Mouse (Mus musculus) spleen, postnatal 14 days (tissue): ENCODE results near the gene Noto.
"Not testable (repeated sequence)": the region's sequence is repeated elsewhere in the genome, so short reads cannot be mapped to it uniquely, and the experiment has no call there.

ENCODE experiments used
- DNase-seq, 2 experiments: peaks; one replicate each; pipeline ENCODE4 v3.0.0; 2021 to 2022; ENCODE audit warnings: low spot score in 2 of 2

Noto gene

DNA sequence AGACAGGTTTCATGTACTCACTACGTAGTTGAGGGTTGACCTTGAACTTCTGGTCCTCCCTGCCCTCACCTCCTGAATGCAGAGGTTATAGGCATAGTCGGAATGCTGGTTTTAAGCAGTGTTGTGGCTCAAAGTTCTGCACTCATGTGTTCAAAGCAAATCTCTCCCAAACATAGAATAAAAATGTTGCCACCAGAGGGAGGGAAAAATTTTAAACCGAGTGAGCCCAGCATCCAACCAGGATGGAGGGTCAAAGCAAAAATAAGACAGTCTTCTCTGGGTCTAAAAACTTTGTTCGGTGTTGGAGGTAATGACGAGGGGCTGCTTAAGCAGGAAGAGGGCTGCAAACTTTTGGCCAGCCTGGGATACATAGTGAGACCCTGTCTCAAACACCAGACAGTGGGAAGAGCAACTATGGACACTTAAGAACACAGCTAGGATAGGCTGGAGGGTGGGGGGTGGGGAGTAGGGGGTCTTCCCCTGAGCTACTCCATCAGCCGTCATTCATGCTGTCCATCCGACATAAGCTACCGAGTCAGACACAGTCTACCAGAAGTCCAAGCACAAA lies 7.7 kb downstream of the Noto start:
- DNase-seq = no peak

DNA sequence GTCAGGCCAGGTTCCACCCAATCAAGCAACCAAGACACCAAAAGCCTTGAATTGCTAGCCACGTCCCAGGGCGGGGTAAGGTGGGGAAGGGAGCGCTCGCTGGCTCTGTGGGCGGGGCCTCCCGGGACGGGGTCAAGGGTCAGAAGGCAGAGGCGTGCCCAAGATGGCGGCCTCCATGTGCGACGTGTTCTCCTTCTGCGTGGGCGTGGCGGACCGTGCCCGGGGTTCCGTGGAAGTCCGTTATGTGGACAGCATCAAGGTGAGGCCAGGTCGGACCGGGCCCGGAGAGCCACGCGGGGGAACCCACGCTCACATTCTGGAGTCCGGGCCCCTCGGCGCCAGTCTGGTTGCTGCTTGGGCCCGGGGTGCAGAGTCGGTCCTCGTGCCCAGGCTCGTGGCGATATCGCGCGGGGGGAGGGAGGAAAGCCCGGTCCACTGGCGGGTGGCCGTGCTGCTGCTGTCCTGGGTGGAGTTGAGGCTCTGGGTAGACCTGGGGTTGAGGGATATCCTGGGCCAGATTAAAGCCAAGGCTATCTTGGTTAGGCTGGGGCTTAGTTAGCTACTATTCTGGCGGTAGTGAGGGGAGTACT lies 8.3 kb downstream of the Noto start, which contains the start of gene Smyd5:
Gene Smyd5, plus strand, starts transcription at position 148 of the 590 bp plus-strand sequence.
- peak; percentile 67 to 83 for DNase-seq

DNA sequence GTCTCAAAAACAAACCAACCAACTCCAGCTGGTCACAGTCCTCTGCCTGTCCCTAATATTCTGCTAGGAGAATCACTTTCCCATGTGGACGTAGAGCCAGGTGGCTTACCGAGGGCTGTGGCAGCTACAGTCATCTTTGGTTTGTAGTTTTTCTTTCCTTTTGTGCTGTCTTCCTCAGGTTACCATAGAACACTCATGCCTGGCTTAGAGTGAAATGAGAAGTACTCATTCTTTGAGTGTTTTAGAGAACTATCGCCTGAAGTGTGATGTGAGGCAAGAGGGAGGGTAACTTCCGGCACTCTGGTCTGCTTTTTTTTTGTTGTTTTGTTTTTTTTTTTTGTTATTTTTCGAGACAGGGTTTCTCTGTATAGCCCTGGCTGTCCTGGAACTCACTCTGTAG lies 10.2 kb downstream of the Noto start:
- DNase-seq = no peak

DNA sequence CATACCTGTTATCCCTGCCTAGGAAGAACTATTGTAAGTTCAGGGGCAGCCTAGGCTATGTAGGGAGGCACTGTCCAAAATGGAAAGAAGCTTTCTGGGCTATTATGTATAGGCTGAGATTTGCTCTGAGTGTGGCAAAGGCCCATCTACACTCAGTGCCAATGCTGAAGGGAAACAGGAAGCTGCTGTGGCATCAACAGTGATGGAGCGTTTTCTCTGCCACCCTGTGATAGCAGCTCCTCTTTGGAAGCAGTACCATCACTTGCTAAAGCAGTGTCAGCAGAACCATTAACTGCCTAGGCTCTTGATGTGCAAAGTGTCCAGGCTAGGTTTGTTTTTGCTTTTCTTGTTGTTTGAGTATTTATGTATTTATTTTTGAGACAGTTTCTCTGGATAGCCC lies 12.5 kb downstream of the Noto start:
- no peak for DNase-seq

DNA sequence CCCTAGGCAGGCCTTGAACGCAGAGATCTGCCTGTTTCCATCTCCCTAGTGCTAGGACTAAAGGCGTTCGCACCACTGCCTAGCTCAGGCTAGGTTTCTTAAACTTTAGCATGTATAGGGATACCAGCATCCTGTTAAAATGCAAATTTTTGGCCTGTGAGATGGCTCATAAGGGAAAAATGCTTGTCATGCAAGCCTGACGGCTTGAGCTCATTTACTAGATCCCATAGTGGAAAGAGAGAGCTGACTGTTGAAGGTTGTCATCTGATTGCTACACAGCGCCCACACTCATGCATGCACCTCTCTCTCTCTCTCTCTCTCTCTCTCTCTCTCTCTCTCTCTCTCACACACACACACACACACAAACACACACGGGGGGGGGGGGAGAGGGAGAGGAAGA lies 12.9 kb downstream of the Noto start:
- no peak for DNase-seq

DNA sequence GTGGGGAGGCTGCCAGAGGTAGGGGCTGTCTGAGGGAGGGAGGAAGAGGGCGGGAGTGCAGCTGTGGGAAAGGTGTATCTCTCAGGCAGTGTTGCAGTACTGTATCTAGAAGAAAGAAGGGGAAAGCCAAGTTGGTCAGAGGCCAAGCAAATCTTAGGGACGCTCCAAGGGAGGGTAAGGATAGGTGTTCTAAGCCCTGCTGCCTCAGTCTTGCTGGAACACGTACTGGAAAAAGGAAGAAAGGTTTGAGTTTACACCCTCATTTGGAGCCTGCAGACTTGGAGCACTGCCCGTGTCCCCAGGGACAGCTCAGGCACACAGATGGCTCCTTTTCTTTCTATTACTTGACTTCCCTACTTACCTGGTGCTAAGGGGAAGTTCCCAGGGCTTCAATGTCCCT lies 17.5 kb downstream of the Noto start:
- DNase-seq = no peak

DNA sequence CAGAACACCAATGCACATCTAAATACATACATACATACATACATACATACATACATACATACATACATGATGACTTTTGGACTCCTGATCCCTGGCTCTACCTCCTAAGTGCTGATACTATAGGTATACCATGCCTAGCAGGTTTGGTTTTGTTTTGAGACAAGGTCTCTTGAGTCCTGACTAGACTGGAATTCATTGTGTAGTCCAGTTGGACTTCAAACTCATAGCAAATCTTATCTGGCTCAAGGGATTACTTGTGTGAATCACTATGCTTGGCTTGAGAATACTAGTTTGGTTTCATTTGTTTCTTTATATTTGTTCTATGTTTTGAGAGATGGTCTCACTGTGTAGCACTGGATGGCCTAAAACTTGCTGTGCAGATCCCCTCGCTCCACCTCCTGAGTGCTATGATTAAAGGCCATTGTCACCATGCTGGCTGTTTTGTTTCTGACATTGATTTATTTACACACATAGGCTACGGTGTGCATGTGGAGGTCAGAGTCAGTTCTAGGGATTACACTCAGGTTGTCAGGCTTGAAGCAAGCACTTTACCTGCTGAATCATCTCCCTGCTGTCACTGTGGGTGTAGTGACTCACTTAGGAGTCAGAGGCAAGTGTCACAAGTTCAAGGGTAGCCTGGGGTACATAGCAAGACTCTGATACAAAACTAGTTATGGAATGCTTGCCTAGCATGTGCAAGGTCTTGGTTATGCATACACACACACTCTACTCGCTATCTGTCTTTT lies 20.0 kb downstream of the Noto start:
- DNase-seq = no peak

DNA sequence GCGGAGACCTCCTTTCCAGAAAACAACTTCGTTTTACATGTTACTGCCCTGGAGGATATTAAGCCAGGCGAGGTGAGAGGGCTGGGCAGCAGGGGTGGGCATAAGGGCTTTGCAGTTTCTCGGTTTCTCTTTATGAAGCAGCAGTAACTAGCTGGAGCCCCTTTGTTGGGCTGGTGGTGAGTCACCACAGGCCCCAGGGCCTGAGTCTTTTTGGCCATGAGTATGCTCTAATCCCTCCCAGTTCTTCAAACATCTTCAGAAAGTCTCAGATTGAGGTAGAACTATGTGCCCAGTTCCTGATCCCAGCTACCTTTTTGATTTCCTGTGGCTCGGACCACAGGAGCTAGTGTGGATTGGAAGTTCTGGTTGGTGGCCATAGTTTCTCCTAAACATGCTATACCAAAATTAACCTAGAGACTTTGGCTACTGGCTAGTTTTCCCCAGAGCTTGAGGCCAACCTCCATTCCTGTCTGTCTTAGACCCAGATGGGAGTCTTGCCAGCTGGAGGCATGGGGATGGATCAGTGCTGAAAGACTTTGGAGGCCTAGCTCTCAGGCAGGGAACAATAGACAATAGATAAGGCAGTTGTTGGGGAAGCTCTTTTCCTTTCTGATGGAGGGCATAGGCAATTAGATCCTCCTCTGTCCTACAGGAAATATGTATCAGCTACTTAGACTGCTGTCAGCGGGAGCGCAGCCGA lies 20.7 kb downstream of the Noto start:
- no peak for DNase-seq

DNA sequence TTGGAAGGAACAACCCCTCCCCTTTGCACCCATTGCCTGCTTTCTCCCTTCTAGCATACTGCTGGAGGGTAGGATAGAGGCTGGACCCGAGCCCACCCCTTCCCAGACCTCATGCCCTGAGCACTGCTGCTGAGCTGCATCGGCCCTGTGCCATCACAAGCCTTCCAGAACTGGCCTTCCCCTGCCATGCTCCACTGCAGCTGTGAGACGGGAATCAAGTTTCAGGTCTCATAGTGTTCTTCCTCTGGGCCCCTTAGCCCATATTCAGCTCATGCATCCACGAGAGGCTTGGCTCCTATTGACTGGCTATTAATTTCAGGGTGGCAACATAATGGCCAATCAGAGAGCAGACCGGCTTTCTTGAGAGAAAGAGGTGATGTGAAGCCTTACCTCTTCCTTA lies 21.6 kb downstream of the Noto start:
- no peak for DNase-seq

DNA sequence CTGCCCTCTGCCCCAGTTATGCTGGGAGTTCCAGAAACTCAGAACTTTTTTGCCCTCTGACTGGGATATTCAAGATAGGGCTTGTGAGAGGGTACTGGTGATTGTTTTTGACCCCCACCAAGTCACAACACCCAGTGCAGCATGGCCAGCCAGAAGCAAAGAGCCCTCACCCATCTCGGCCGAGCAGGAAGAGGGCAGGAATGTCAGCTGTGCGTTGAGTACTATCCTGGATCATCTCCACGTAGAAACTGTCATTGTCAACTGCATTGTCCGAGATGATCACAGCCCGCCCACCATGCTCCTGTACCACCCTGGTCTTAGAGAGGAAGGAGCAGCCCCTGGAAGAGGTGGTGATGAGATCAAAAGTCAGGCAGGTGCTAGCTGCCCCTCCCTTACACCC lies 23.7 kb downstream of the Noto start:
- DNase-seq = no peak

DNA sequence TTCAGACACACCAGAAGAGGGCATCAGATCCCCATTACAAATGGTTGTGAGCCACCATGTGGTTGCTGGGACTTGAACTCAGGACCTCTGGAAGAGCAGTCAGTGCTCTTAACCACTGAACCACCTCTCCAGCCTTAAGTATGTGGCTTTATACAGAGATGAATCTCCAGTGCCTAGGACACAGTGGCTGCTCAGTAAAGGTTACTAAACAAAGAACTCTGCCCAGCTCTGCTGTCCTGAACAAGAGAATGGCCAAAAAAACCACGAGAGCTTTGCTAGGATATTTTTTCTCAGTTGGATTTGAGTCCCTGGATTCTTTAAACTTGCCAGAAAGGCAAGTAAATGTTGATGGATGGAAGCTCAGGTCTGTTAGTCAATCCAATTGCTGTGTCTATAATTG lies 26.5 kb downstream of the Noto start:
- DNase-seq = not testable (repeated sequence)

DNA sequence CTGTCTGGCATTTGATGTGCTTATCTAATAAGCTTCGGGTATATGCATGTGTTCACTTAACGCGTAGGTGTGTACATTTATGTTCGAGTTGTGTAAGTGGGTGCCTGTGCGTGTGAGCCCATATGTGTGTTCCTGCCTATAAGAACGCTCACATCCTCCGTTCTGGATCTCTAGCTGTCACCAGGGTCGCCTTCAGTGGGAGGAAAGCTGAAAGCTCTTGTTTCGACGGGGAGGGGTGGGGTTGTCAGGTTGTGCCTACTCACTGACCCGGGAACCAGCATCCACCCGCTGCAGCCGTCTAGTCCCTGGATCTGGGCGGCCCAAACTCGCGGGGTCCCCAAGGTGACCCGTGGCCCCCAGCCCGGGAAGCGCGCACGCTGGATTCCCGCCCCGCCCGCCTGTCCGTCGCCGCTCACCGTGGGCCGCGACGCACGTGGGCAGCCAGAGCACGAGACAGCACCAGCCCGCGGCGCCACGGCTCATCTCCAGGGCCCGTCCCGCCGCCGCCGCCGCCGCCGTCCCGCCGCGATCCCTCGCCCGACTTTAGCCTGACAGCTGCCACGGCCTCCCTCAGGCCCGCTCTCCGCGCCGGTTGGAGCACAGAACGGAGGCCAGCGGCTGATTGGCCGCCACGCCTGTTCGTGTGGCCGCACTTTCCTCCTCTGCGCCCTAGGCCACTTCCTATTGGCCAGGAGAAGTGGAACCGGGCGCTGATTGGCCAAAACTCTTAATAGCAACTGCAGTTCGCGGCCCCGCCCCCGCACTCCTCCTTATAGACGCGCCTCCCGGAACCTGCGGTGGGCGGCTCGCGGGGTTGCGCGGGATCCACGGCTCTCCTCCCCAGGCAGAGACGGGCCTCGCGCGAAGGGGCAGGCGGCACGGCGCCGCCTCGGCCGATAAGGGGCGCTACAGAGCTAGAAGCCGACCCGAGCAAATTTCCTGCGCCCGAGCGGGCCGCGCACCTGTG lies 27.3 kb downstream of the Noto start, which contains the start of gene Cct7:
Gene Cct7, plus strand, starts transcription at position 818 of the 967 bp plus-strand sequence.
- DNase-seq = peak; percentile 97

DNA sequence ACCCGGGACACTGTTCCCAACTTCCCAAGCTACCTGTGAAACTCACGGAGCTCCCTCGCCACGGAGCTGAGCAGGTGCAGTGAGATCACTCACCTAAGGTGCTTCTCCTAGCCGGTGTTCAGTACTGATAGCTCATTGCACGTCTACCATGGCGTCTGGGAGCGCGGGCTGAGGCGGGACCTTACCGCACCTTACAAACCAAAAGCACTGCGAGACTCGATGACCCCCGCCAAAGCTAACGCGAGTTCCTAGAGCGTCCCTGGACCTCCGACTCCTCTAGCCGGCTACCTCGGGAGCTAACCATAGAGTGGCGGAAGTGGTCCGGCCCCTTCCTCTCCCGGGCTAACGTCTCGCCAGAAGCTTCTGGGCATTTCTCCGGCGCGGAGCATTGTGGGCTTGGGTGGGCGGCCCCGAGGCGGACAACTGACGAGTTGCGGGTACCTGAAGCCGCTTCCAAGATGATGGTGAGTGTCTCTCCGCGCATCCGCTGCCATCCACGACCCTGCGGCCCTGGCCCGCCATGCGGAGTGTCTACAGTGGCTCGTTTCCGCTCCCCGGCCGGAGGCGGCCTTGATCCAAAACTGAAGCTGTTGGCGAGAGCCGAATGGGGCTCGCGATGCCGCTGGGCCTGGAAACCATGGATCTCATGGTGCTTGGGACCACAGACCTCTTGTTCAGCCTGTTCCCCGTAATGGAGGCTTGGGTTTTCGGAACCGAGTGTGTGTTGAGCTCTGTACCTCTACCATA lies 28.2 kb downstream of the Noto start, which contains the start of gene Pradc1:
Gene Pradc1, minus strand, starts transcription at position 307 of the 747 bp plus-strand sequence.
- DNase-seq = peak; percentile 87 to 92

DNA sequence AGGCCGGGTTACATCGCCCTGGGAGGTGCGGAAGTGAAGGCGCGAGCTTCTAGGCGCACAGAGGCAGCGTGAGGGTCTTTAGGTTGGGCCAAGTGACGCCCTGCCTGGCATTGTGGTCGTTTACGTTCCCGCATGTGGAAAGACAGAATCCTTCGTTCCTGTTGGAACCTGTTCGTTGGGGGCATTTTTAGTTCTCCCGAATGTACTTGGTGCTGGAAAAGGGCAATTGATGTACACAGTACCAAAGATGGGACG lies 28.7 kb downstream of the Noto start:
- DNase-seq = no peak

DNA sequence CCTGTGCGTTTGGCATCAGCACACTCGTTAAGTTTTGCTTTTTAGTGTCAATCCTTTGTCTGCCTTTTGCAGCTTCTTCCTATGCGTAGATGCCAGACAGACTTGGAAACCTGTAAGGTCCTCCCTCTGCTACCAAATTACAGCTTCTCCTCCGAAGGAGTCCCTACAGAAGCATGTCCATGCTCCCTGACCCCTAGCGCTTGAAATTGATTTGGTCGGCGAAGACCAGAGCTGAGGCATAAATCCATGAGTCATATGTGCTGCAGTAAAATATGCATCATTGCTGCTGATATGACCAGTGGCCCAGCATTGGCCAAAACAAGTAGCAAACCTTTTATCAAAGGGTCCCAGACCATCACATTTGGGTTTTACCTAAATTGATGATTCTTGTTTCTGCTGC lies 29.1 kb downstream of the Noto start:
- DNase-seq = no peak

DNA sequence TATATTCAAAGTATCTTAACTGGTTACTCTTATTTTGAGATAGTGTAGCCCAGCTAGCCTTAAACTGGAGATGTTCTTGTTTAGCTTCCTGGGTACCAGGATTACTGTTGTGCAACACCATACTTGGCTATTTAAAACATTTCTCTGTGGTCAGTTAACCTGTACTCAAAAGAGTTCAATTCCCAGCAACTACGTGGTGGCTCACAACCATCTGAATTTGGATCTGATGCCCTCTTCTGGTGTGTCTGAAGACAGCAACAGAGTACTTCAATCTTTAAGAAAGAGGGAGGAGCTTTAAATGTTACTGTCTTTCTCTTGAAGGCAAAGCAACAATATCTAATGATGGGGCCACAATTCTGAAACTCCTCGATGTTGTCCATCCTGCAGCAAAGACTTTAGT lies 35.9 kb downstream of the Noto start:
- DNase-seq = no peak

DNA sequence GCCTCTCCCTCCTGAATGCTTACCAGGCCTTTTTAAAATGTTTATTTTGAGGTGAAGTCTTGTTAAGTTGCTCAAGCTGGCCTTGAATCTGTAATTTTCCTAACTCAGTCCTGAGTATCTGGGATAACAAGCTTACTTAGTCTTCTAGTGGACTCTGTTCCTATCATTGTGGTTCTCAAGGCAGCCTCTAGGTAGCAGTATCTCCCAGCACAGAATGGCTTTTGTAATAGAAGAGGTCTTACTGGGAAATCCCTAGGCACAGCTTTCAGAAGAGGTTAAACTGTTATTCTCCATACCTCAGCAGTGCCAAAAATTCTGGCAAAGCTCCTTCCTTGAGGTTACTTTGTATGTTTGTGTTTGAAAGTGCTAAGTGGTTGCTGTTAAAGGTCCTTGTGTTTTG lies 41.7 kb downstream of the Noto start:
- no peak for DNase-seq

DNA sequence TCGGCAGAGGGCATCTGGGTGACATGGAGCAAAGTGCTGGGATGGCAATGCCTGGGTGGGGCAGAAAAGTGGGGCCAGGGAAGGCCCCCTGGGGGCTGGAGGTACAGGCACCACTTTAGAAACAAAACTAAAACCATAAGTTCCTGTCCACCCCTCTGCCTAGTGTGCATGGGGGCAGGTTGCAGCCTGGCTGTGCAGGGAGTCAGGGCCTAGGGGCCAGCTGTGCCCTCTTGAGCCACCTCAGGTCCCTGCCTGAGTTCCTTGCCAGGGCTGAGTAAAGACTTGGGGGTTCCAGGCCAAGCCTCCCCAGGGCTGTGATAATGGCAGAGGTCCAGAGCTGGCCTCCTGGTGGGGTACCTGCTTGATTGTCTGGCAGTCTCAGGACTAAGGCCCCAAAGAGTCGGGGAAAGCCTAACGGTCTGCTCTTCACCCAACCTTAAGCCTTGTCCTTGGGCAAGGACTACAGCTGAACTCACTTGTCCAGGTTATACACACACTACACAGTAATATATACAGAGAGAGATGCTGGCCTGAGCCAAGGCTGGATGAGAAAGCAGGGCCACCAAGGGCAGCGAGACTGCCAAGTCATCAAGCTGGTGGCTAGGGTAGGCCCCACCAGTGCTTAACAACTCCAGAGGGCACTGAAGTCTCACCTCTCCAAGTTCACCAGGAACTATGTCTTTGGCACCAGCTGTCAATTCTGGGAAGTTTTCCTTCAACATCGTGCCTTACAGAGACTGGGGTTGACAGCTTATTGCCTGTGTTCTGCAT lies 46.2 kb downstream of the Noto start:
- DNase-seq = no peak

DNA sequence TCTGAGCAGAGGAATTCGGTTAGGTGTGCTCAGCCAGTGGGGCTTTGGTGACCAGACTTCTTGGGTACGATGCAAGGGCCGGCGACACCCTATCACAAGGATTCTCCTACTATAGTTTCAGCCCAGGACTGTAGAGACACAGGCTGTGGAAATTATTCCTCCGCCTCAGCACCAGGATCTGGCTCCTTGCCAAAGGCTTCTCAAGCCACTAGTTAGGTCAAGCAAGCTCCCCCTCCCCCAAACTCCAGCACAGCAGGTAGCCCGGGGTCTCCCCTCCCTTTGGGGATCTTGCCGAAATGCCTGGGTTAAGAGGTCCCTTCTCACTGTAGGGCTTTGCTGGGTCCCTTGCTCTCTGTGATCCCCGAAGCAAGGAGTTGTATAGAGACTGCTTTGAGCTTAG lies 48.3 kb downstream of the Noto start:
- DNase-seq = no peak

DNA sequence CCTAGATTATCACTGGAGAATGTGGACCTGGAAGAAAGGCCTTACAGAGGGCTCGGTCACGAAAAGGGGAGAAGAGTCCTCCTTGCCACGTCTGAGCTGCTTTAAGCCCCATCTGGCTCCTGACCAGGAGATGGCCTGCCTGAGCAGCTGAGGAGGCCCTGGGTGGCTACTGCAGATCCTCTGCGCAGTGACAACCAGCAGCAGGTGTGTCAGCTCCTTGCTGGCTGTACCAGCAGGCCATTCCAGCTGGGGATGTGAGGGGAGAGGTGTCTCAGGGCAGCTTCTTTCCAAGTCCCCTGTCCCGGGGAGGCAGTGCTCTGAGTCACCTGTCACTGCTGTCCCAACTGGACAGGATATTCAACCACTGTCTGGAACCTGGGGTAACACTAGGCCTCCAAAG lies 48.9 kb downstream of the Noto start:
- DNase-seq = no peak
